Comparison of ENCODE assay signal across 11 mouse cellular contexts in genomic region chr8:125616935-125617334, GRCm38 (mm10).
"Had no signal": no experiment of that assay in that cellular context is flagged by ENCODE, and none has a peak within 500 bp of the region (broad histone marks: within the 10 kb centered on the region; RNA-seq: fewer than 3 reads in every experiment).

No protein-coding gene starts in this region.

- H3K27ac ChIP-seq: kidney, embryonic 15.5 days; left cerebral cortex, adult 2 months; liver, embryonic 13.5 days; neural tube, embryonic 12.5 days; stomach, postnatal 0 days had no signal

- H3K4me2 ChIP-seq: kidney, embryonic 15.5 days; liver, embryonic 13.5 days; neural tube, embryonic 12.5 days had no signal

- DNase-seq: kidney, postnatal 14 days; liver; liver, embryonic 13.5 days; liver, postnatal 0 days; lung, postnatal 36 days; midbrain, embryonic 14.5 days; thymus, postnatal 4 days had no signal

- H3K9ac ChIP-seq: kidney, embryonic 15.5 days; liver, embryonic 13.5 days; liver, postnatal 0 days; neural tube, embryonic 12.5 days had no signal

- ATAC-seq: liver, postnatal 0 days had no signal

- H3K4me3 ChIP-seq: kidney, embryonic 15.5 days; left cerebral cortex, adult 2 months; liver, embryonic 13.5 days; neural tube, embryonic 12.5 days had no signal

- H3K9me3 ChIP-seq: kidney, embryonic 15.5 days; liver, embryonic 13.5 days; neural tube, embryonic 12.5 days had no signal

- H3K27me3 ChIP-seq: kidney, embryonic 15.5 days; liver, embryonic 13.5 days; neural tube, embryonic 12.5 days had no signal

- H3K36me3 ChIP-seq: kidney, embryonic 15.5 days; liver, embryonic 13.5 days; neural tube, embryonic 12.5 days had no signal
